Mouse (Mus musculus) limb, embryonic 13.5 days (tissue): ENCODE measurements around the gene Atg4b. TPM values are rescaled to one million over a fixed set of nuclear protein-coding genes. Genes with fewer than 3 reads are reported as not detected.

Experiments
- ATAC-seq: fragments of 200-750 bp; cut with Nextera tagmentation; 2 replicates; pipeline ENCODE4 v1.8.0; 2017; ENCODE audit warnings: low read depth, moderate number of reproducible peaks, moderate TSS enrichment; ENCODE audit not compliant: low FRiP score
- H3K27ac ChIP-seq: fragments of 300-500 bp; sonication (generic); 2 replicates; pipeline ENCODE4 v1.5.1; 2015; ENCODE audit warnings: inconsistent platforms, mild to moderate bottlenecking, moderate library complexity
- H3K27me3 ChIP-seq: fragments of 300-500 bp; sonication (generic); 2 replicates; pipeline ENCODE4 v1.6.1; 2015; ENCODE audit warnings: mild to moderate bottlenecking, inconsistent platforms
- H3K36me3 ChIP-seq: fragments of 300-500 bp; sonication (generic); 2 replicates; pipeline ENCODE4 v1.6.1; 2015; ENCODE audit warnings: inconsistent platforms, mild to moderate bottlenecking, moderate library complexity
- H3K4me1 ChIP-seq: fragments of 300-500 bp; sonication (generic); 2 replicates; pipeline ENCODE4 v1.6.1; 2015; ENCODE audit warnings: inconsistent platforms
- H3K4me2 ChIP-seq: fragments of 300-500 bp; sonication (generic); replicated peaks from 2 replicates; pipeline ENCODE4 v1.6.1; 2015; ENCODE audit warnings: inconsistent platforms, mild to moderate bottlenecking, moderate library complexity
- H3K4me3 ChIP-seq: fragments of 300-500 bp; sonication (generic); 2 replicates; pipeline ENCODE4 v1.5.1; 2015; ENCODE audit warnings: moderate library complexity, mild to moderate bottlenecking, inconsistent platforms
- H3K9ac ChIP-seq: fragments of 300-500 bp; sonication (generic); 2 replicates; pipeline ENCODE4 v1.6.1; 2015; ENCODE audit warnings: mild to moderate bottlenecking, inconsistent platforms
- H3K9me3 ChIP-seq: fragments of 300-500 bp; sonication (generic); 2 replicates; pipeline ENCODE4 v1.6.1; 2016; ENCODE audit warnings: inconsistent platforms
- WGBS: fragments of 180-500 bp; shearing (Covaris S2); methylation state at CpG from one replicate; pipeline ENCODE4 v1.1.7; 2015; 5-methylcytosine and 5-hydroxymethylcytosine counted together
- polyA plus RNA-seq: library from polyadenylated mRNA; unstranded; fragments of >200 nt; fragmentation: Nextera tagmentation; extraction: Ambion mirVana; gene quantifications from 2 replicates; pipeline ENCODE4 v1.2.1, GENCODE M21; 2015

Atg4b gene
- polyA plus RNA-seq, 1 experiment from 2014 or later = 99.4 TPM

GRCm38 (mm10) chr1:93803556-93804507, 52.5 kb downstream of the Atg4b start, which contains the start of gene Ing5:
Ing5 (plus strand) TSS chr1:93803965.
- H3K36me3 ChIP-seq = peaks cover 47% of the 10 kb centered on the region
- H3K4me1 ChIP-seq = peaks cover 40% of the 10 kb centered on the region
- no peaks in the 10 kb centered on the region for H3K27me3 ChIP-seq
- peak within 1 kb of the TSS; percentile 84 for H3K9ac ChIP-seq
- H3K27ac ChIP-seq = peak within 1 kb of the TSS; percentile 94
- ATAC-seq = peak; percentile 92
- under 1% methylated on average over 94 of the region's 94 CpGs for WGBS
- H3K9me3 ChIP-seq = no peaks in the 10 kb centered on the region
- H3K4me2 ChIP-seq = peak within 1 kb of the TSS; percentile 89
- H3K4me3 ChIP-seq = peak within 1 kb of the TSS; percentile 77

GRCm38 (mm10) chr1:93804818-93805217, 53.5 kb downstream of the Atg4b start:
- Histone ChIP-seq H3K4me3 (peak overlapping the region; percentile 77), H3K4me2 (peak overlapping the region; percentile 89), H3K4me1 (peaks cover 40% of the 10 kb centered on the region), H3K27ac (no peak overlapping the region), H3K27me3 (no peaks in the 10 kb centered on the region), H3K9ac (no peak overlapping the region), H3K36me3 (peaks cover 45% of the 10 kb centered on the region), H3K9me3 (no peaks in the 10 kb centered on the region)
- WGBS = 85% methylated on average over 4 of the region's 4 CpGs
- no peak for ATAC-seq

- H3K9ac ChIP-seq = no peak overlapping the region
Observed at GRCm38 (mm10) chr1:93805221-93805951, 54.1 kb downstream of the Atg4b start.

GRCm38 (mm10) chr1:93808871-93809270, 57.6 kb downstream of the Atg4b start:
- ATAC-seq = no peak
- 92% methylated on average over 4 of the region's 4 CpGs for WGBS

More at GRCm38 (mm10) chr1:93805221-93805951, 54.1 kb downstream of the Atg4b start:
- no peaks in the 10 kb centered on the region for H3K27me3 ChIP-seq
- H3K4me2 ChIP-seq = peak overlapping the region; percentile 89
- no peak for ATAC-seq
- H3K4me3 ChIP-seq = peak overlapping the region; percentile 77
- no peaks in the 10 kb centered on the region for H3K9me3 ChIP-seq
- H3K27ac ChIP-seq = no peak overlapping the region
- peaks cover 45% of the 10 kb centered on the region for H3K36me3 ChIP-seq
- WGBS = 79% methylated on average over 5 of the region's 5 CpGs
- peaks cover 40% of the 10 kb centered on the region for H3K4me1 ChIP-seq

GRCm38 (mm10) chr1:93810011-93810410, 58.7 kb downstream of the Atg4b start:
- H3K9me3 ChIP-seq = no peaks in the 10 kb centered on the region
- peaks cover 88% of the 10 kb centered on the region for H3K36me3 ChIP-seq
- no peak for ATAC-seq
- peaks cover 11% of the 10 kb centered on the region for H3K4me1 ChIP-seq
- 93% methylated on average over 3 of the region's 3 CpGs for WGBS
- no peak overlapping the region for H3K4me2 ChIP-seq
- H3K27me3 ChIP-seq = no peaks in the 10 kb centered on the region
- H3K27ac ChIP-seq = no peak overlapping the region
- no peak overlapping the region for H3K4me3 ChIP-seq
- no peak overlapping the region for H3K9ac ChIP-seq

More at GRCm38 (mm10) chr1:93808871-93809270, 57.6 kb downstream of the Atg4b start:
- Histone ChIP-seq H3K9me3 (no peaks in the 10 kb centered on the region), H3K4me2 (no peak overlapping the region), H3K4me3 (no peak overlapping the region), H3K4me1 (peaks cover 19% of the 10 kb centered on the region), H3K27ac (no peak overlapping the region), H3K27me3 (no peaks in the 10 kb centered on the region), H3K9ac (no peak overlapping the region), H3K36me3 (peaks cover 77% of the 10 kb centered on the region)

- Histone ChIP-seq H3K4me2 (no peak overlapping the region), H3K9ac (no peak overlapping the region), H3K4me1 (no peaks in the 10 kb centered on the region), H3K9me3 (no peaks in the 10 kb centered on the region), H3K36me3 (peaks cover 95% of the 10 kb centered on the region), H3K27ac (no peak overlapping the region), H3K4me3 (no peak overlapping the region), H3K27me3 (no peaks in the 10 kb centered on the region)
- WGBS = 92% methylated on average over 8 of the region's 8 CpGs
- ATAC-seq = no peak
Observed at GRCm38 (mm10) chr1:93811495-93812039, 60.3 kb downstream of the Atg4b start.

GRCm38 (mm10) chr1:93817823-93818532, 66.7 kb downstream of the Atg4b start:
- ATAC-seq = no peak
- 92% methylated on average over 8 of the region's 8 CpGs for WGBS

GRCm38 (mm10) chr1:93818722-93819121, 67.4 kb downstream of the Atg4b start:
- Histone ChIP-seq H3K27ac (no peak overlapping the region), H3K36me3 (peaks cover 80% of the 10 kb centered on the region), H3K9me3 (no peaks in the 10 kb centered on the region), H3K4me3 (no peak overlapping the region), H3K4me2 (no peak overlapping the region), H3K9ac (no peak overlapping the region), H3K27me3 (no peaks in the 10 kb centered on the region), H3K4me1 (no peaks in the 10 kb centered on the region)
- ATAC-seq = no peak
- whole genome bisulfite sequencing = 92% methylated on average over 7 of the region's 7 CpGs

More at GRCm38 (mm10) chr1:93817823-93818532, 66.7 kb downstream of the Atg4b start:
- Histone ChIP-seq H3K36me3 (peaks cover 87% of the 10 kb centered on the region), H3K9ac (no peak overlapping the region), H3K27me3 (no peaks in the 10 kb centered on the region), H3K9me3 (no peaks in the 10 kb centered on the region), H3K4me2 (no peak overlapping the region), H3K4me3 (no peak overlapping the region), H3K4me1 (no peaks in the 10 kb centered on the region), H3K27ac (no peak overlapping the region)

GRCm38 (mm10) chr1:93823796-93824495, 72.6 kb downstream of the Atg4b start:
- Histone ChIP-seq H3K4me1 (peaks cover 14% of the 10 kb centered on the region), H3K27ac (no peak overlapping the region), H3K9me3 (no peaks in the 10 kb centered on the region), H3K4me3 (no peak overlapping the region), H3K9ac (no peak overlapping the region), H3K36me3 (peaks cover 31% of the 10 kb centered on the region), H3K4me2 (peak overlapping the region; percentile 76; the same call in 1 of the 2 replicates), H3K27me3 (no peaks in the 10 kb centered on the region)
- no peak for ATAC-seq
- 78% methylated on average over 3 of the region's 3 CpGs for WGBS

- Histone ChIP-seq H3K27ac (peak within 1 kb of the TSS; percentile 94), H3K4me3 (peak within 1 kb of the TSS; percentile 53), H3K4me1 (peaks cover 14% of the 10 kb centered on the region), H3K36me3 (peaks cover 25% of the 10 kb centered on the region), H3K9me3 (no peaks in the 10 kb centered on the region), H3K4me2 (peak within 1 kb of the TSS; percentile 76), H3K9ac (peak within 1 kb of the TSS; percentile 69), H3K27me3 (no peaks in the 10 kb centered on the region)
- 7% methylated on average over 10 of the region's 10 CpGs for WGBS
- no peak for ATAC-seq
Observed at GRCm38 (mm10) chr1:93824609-93825008, 73.3 kb downstream of the Atg4b start, which contains the start of gene D2hgdh. D2hgdh (plus strand) TSS chr1:93824909.
